Mouse (Mus musculus): ENCODE data around the gene 1700001K19Rik. TPM values are rescaled to one million over a fixed set of nuclear protein-coding genes. Genes with fewer than 3 reads are reported as not detected.

The 1700001K19Rik gene
- total RNA-seq (2012; rRNA removed) = 0.13 TPM in 1 of 2 replicates, not detected in the other
- total RNA-seq (2014; rRNA removed) = not detected in 2 replicates
- polyA plus RNA-seq (2012; ENCODE audit: insufficient read length, low read depth) = not detected in 2 replicates

- dilution Hi-C loops (cut with MboI; ENCODE audit: extremely low pct_ligation_motif_present, extremely low pct_unique_long_range_greater_than_20kb, low sequenced_read_pairs) = no loop called here
- TF ChIP-seq MYC (IDR thresholded peaks at IDR 0.05; ENCODE audit: low read depth, low read length) (no peak), ZMIZ1 (IDR thresholded peaks at IDR 0.05; ENCODE audit: low read depth, low read length) (no peak), BHLHE40 (IDR thresholded peaks at IDR 0.05; ENCODE audit: low read depth, low read length) (no peak), MXI1 (IDR thresholded peaks at IDR 0.05; ENCODE audit: low read depth, low read length) (no peak), NRF1 (IDR thresholded peaks at IDR 0.05; ENCODE audit: low read depth, low read length) (no peak), PAX5 (IDR thresholded peaks at IDR 0.05; ENCODE audit: low read length) (no peak), SMC3 (IDR thresholded peaks at IDR 0.05; ENCODE audit: low read depth, low read length) (no peak), HCFC1 (IDR thresholded peaks at IDR 0.05; ENCODE audit: low read depth, low read length) (no peak), CHD2 (IDR thresholded peaks at IDR 0.05; ENCODE audit: low read length) (no peak), JUN (IDR thresholded peaks at IDR 0.05; ENCODE audit: insufficient read depth, low read depth, low read length) (no peak), TCF12 (IDR thresholded peaks at IDR 0.05; ENCODE audit: low read depth, low read length) (no peak), ZC3H11A (IDR thresholded peaks at IDR 0.05; ENCODE audit: low read depth, low read length) (no peak)
Measured at GRCm38 (mm10) chr12:110682561-110683299, at the start of gene 1700001K19Rik. TSS of gene 1700001K19Rik (minus strand) at chr12:110682619.

GRCm38 (mm10) chr12:110726428-110726827 lies 44.0 kb upstream of the 1700001K19Rik start:
- peaks cover 13% of the 10 kb centered on the region for H3K9me3 ChIP-seq (replicated peaks; ENCODE audit: low read length)
- no peaks in the 10 kb centered on the region for H3K79me2 ChIP-seq (replicated peaks; ENCODE audit: control insufficient read depth, extremely low read depth, insufficient read depth, poor library complexity, severe bottlenecking)
- H3K27ac ChIP-seq (ENCODE audit: insufficient read depth, low read depth) = no peak overlapping the region
- in situ Hi-C loops (cut with MboI; ENCODE audit: low pct_ligation_motif_present, low pct_unique_long_range_greater_than_20kb, low sequenced_read_pairs) (no loop called here), dilution Hi-C loops (cut with MboI; ENCODE audit: extremely low pct_ligation_motif_present, extremely low pct_unique_long_range_greater_than_20kb, low sequenced_read_pairs) (no loop called here)
- H3K9ac ChIP-seq (ENCODE audit: insufficient read depth, low read depth) = no peak overlapping the region
- peaks cover 6 to 36% of the 10 kb centered on the region in 2 experiments for H3K4me1 ChIP-seq (ENCODE audit: control insufficient read depth in 1 of 2, insufficient read depth in 2 of 2)
- no peak overlapping the region for H3K4me2 ChIP-seq (ENCODE audit: insufficient read depth, low read depth, poor library complexity, severe bottlenecking)
- no peak overlapping the region for H3K4me3 ChIP-seq (replicated peaks in 1 of 3; ENCODE audit: low read depth in 2 of 3, low read length in 2 of 3, poor library complexity in 1 of 3)
- no peaks in the 10 kb centered on the region for H3K36me3 ChIP-seq (replicated peaks in 1 of 2; ENCODE audit: control insufficient read depth in 1 of 2, insufficient read depth in 1 of 2, low read length in 1 of 2)
- no peak for DNase-seq (ENCODE audit: extremely low read depth)
- no peaks in the 10 kb centered on the region for H3K27me3 ChIP-seq (replicated peaks)
- 0 out of 2 replicates have a peak, but pooled peaks have one; percentile 32 for TF ChIP-seq MYC (IDR thresholded peaks at IDR 0.05; ENCODE audit: low read depth, low read length)
- TF ChIP-seq CTCF (conservative IDR thresholded peaks at IDR 0.05 in 1 of 2, IDR thresholded peaks at IDR 0.05 in 1 of 2; ENCODE audit: low read depth in 2 of 2, low read length in 2 of 2) = peak in 1 of 2 experiments; percentile 26; a peak in 1 of 4 replicates
- TF ChIP-seq JUN (IDR thresholded peaks at IDR 0.05; ENCODE audit: insufficient read depth, low read depth, low read length) = no peak
- no peak for TF ChIP-seq ZNF384 (IDR thresholded peaks at IDR 0.05; ENCODE audit: low read depth, low read length)

More at GRCm38 (mm10) chr12:110682561-110683299, at the start of gene 1700001K19Rik:
- Histone ChIP-seq H3K79me2 (replicated peaks; ENCODE audit: control insufficient read depth, extremely low read depth, insufficient read depth, poor library complexity, severe bottlenecking) (no peaks in the 10 kb centered on the region), H3K4me2 (ENCODE audit: insufficient read depth, low read depth, poor library complexity, severe bottlenecking) (no peak within 1 kb of the TSS), H3K4me3 (replicated peaks in 1 of 3; ENCODE audit: low read depth in 2 of 3, low read length in 2 of 3, poor library complexity in 1 of 3) (no peak within 1 kb of the TSS), H3K9ac (ENCODE audit: insufficient read depth, low read depth) (no peak within 1 kb of the TSS), H3K27ac (ENCODE audit: insufficient read depth, low read depth) (no peak within 1 kb of the TSS), H3K4me1 (ENCODE audit: control insufficient read depth in 1 of 2, insufficient read depth in 2 of 2) (peaks cover 4 to 22% of the 10 kb centered on the region in 2 experiments), H3K9me3 (replicated peaks; ENCODE audit: low read length) (no peaks in the 10 kb centered on the region), H3K27me3 (replicated peaks) (no peaks in the 10 kb centered on the region), H3K36me3 (replicated peaks in 1 of 2; ENCODE audit: control insufficient read depth in 1 of 2, insufficient read depth in 1 of 2, low read length in 1 of 2) (peaks cover 0 to 30% of the 10 kb centered on the region in 2 experiments)
- in situ Hi-C loops (cut with MboI; ENCODE audit: low pct_ligation_motif_present, low pct_unique_long_range_greater_than_20kb, low sequenced_read_pairs) = no loop called here
- DNase-seq (ENCODE audit: extremely low read depth) = no peak

All from CH12.LX (cell line).